Mouse (Mus musculus) left cerebral cortex, adult 8-10 months (tissue): Measurements from ENCODE around the gene Tmeff1. TPM values are rescaled to one million over a fixed set of nuclear protein-coding genes. Genes with fewer than 3 reads are reported as not detected.

Experiments
- DNase-seq, 2 experiments: peaks; one replicate each; pipeline ENCODE4 v3.0.0; 2022; ENCODE audit warnings: low spot score in 2 of 2
- total RNA-seq, 4 experiments: library from RNA; stranded (reverse); gene quantifications; 2 replicates each; pipeline ENCODE4 v1.2.4; 2022

The Tmeff1 gene
- total RNA-seq, 4 experiments from 2014 or later = 116 to 134 (median 123) TPM

DNA sequence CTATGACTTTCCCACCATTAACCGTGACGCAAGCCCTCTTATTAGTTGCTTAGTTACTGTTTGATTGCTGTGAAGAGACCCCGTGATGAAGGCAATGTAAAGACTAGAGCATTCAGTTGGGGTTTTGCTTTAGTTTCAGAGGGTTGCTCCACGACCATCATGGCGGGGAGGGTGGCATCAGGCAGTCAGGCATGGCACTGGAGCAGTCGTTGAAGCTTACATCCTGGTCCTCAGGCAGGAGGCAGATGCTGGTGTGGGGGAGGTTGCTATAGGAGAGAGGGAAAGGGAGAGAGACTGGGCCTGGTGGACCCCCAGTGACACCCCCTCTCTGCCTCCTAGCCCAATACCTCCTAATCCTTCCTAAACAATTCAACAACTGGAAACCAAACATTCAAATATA is 35.1 kb downstream of the Tmeff1 start:
- DNase-seq = no peak

DNA sequence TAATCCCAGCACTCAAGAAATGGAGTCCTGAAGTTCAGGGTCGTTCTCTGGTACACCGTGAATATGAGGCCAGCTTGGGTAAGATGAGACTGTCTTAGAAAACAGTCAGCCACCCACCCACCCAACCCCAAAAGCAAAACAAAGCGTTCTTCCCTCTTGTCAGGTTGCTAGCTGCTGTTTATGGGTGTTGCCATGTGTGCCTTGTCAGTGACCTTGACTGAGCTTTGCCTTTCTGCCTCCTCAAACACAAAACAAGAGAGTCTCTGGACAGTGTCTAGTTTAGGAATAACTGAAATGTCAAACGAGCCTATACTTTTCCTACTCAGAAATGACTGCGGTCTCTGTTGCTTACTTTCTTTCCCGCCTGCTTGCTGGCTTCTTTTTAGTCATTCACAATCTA is 37.3 kb downstream of the Tmeff1 start:
- DNase-seq = no peak

GRCm38 (mm10) chr4:48622946-48623345 is 38.0 kb downstream of the Tmeff1 start:
- no peak for DNase-seq

GRCm38 (mm10) chr4:48624961-48625360 is 40.0 kb downstream of the Tmeff1 start:
- no peak for DNase-seq

- DNase-seq = no peak
Observed at GRCm38 (mm10) chr4:48625836-48626235, 40.9 kb downstream of the Tmeff1 start.

DNA sequence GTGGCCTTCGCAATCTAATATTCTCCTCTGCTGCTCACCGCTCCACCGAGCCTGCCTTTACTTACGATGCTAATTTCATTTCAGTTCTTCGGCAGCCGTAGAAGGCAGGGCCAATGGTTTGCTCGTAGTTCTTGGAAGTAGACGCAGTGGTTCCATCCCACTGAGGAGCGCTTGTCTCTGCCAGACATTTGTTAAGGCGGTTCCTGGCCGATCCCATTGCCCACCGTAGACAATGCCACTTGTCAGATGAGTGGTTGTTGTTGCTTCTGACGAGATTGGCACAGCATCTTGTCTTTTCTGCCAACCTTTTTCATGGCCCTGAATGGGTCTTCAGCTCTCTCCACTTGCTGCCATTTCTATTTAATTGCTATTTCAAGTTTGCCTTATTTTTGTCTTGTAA is 44.5 kb downstream of the Tmeff1 start:
- no peak for DNase-seq

GRCm38 (mm10) chr4:48633529-48633928 is 48.6 kb downstream of the Tmeff1 start:
- no peak for DNase-seq

- no peak for DNase-seq
Observed at GRCm38 (mm10) chr4:48634058-48634457, 49.1 kb downstream of the Tmeff1 start.

DNA sequence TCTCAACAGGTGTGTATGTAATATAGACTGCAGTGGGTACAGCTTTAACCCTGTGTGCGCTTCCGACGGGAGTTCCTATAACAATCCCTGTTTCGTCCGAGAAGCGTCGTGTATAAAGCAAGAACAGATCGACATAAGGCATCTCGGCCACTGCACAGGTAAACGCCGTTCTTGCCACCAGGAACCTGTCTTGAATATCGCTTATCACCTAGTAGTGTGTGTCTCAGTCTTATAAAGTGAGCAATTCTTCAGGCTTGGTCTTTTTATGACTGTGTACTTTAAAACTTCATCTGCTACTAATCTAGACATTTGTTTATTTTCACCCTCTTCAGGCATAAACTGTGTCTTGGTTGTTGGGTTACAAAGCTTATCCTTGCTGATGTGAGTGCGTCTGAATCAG is 51.9 kb downstream of the Tmeff1 start:
- no peak for DNase-seq

DNA sequence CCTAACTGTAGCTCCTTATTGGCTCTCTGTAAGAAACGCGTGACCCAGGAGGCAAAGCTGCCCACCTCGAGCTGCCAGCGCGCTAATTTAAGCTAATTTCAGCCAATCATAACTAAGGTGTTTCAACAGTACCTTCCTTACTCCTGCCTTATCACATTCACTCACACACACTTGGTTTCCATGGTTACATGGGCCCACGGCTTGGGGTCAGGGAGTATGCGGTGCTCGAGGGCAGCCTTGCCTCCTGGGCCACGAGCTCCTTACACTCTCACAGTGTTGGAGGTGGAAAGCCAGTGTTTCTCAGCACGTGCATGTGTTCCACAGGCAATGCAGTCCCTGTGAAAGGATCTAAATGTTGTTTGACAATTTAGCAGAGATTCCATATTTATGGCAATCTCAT is 53.2 kb downstream of the Tmeff1 start:
- no peak for DNase-seq

GRCm38 (mm10) chr4:48639503-48639902 is 54.5 kb downstream of the Tmeff1 start:
- DNase-seq = no peak

- peak in 1 of 2 experiments; percentile 68 for DNase-seq
Observed at GRCm38 (mm10) chr4:48643801-48644200, 58.8 kb downstream of the Tmeff1 start.

DNA sequence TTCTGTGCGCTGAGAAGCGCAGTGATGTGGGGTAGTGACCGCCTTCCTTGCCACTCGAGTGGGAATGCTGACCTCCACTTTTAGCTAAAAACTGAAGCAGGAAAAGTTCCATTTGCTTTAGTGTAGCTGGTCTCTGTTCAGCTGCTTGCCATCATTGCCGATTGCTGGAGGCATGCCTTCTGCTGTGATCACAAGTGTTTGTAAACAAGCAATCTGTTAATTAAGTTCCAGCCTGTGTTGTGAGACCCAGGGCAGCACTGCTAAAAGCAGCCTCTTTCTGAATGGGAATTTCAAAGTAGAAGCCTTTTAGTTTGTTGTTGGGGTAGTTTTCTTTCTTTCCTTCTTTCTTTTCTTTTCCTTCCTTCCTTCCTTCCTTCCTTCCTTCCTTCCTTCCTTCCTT is 61.2 kb downstream of the Tmeff1 start:
- no peak for DNase-seq

DNA sequence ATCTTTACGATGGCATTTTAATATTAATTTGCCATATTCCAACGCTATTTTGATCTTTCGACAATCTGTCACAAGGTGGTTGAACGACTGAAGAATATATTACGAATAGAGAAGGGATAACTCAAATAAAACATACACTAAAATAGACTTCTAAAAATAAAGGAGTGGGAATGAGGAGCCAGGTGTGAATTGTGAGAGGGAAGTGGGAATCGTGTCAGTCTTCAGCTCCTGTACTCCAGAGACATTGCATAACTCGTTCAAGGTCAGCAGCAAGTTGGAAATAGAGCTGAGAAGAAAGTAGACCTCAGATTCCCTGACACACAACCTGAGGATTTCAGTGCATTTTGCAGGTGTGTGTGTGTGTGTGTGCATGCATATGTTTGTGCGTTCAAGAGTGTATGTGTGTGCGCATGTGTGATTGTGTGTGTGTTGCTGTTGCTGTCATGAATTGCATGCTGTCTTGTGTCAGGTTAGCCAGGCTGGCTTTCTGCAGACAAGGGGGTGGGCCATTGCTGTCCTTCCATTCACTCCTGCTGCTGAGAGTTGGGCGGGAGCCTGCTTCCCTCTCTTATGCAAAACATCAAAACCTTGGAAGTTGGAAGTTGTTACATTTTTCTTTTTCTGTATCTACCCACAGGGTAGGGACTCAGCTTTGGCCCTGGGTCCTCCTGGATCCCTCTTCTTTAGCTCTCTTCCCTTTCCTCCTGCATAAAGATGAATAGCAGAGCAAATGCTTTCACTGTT is 65.8 kb downstream of the Tmeff1 start:
- DNase-seq = no peak

DNA sequence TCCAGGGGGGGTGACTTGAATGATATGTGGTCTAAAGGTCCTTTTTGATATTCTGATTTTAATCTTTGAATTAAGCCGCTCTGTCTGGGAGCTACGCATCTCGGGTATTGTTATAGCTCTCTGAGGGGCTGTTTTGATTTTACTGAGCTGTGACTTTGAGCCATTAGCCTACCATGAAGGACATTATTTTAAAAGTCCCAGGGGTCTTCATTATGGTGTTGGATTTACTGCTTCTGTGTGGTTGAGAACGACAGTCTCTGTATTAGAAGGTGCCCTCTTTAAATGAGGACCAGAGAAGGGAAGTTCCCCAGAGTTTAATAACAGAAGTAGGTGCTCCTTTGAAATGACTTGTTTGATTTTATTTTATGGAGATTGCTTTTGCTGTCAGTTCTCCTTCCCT is 69.1 kb downstream of the Tmeff1 start:
- no peak for DNase-seq

- no peak for DNase-seq
Observed at GRCm38 (mm10) chr4:48656530-48656929, 71.6 kb downstream of the Tmeff1 start.

DNA sequence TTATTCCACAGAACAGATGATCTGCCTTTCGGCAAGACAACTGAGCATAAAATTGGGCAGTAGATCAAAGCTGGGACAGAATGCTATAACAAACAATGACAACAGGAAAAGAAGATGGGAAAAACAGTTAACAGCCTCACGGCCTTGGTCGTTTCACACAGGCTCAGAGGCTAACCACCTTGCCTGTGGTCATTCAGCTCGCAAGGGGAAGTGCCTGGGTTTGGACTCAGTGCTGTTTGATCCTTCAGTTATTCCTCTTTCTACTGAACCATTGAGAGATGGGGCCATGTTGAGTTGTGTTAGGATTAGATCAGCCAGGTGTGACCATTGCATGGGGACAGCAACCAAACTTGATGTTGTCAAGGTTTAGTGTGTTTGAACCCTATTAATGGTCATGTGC is 75.2 kb downstream of the Tmeff1 start:
- DNase-seq = no peak

- DNase-seq = no peak
Observed at GRCm38 (mm10) chr4:48660619-48661575, 75.9 kb downstream of the Tmeff1 start.

DNA sequence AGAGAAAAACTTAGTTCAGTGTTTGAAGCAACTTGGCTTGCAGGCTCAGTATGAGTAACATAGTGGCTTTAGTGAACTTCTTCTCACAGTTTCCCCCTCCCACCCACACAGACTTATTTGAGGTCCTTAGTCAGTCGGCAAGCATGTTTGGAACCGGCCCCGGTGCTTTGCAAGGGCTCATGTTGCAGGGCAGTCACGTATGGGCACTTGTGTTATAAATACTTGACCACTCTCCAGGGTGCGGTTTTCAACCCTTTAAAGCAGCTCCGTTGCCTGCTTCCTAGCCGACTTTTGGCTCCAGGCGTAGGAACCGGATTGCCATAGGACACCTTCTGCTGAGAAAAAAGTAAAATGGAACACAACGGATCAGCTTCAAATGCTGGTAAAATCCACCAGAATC is 78.3 kb downstream of the Tmeff1 start, which contains the start of gene Cavin4:
Gene Cavin4 (plus strand): TSS at position 244 of the 400 bp plus-strand sequence.
- DNase-seq = no peak

GRCm38 (mm10) chr4:48664021-48664420 is 79.0 kb downstream of the Tmeff1 start:
- DNase-seq = no peak

GRCm38 (mm10) chr4:48667279-48667678 is 82.3 kb downstream of the Tmeff1 start:
- no peak for DNase-seq

DNA sequence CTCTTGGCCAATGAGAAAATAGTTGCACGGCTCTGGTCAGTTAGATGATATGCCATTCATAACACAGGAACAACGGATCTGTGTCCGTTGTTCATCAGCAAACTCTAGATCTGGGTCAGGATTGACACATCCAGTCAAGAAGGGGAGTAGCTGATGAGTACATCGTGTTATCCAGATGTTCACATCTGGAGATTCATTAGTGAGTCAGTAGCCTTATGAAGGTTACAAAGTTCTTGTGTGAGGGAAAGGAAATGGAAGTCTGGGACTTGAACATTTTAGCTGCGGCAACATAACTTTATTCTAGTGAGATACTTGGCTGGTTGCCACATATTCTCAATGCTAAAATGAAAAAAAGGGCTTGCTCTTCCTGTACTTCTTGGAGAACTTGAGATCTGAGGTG is 87.9 kb downstream of the Tmeff1 start:
- DNase-seq = no peak
